Mouse (Mus musculus) lung, embryonic 15.5 days (tissue): ENCODE measurements at regions not wholly inside any gene's neighbourhood (a gene's known extent, or its start where the extent isn't known, plus 50 kb on each side); places are given as distances from the start of the nearest gene placed in this dataset.
A peak's percentile ranks its signal among the peaks of the same experiment; 100 is the strongest.

Experiments used
- ATAC-seq: fragments of 200-750 bp; cut with Nextera tagmentation; 2 replicates; pipeline ENCODE4 v1.8.0; 2017; ENCODE audit warnings: moderate number of reproducible peaks, borderline replicate concordance; ENCODE audit not compliant: low FRiP score, low TSS enrichment; ENCODE audit errors: extremely low read depth
- H3K27ac ChIP-seq: fragments of 300-500 bp; sonication (generic); 2 replicates; pipeline ENCODE4 v1.5.1; 2015; ENCODE audit warnings: moderate library complexity, mild to moderate bottlenecking, inconsistent platforms
- H3K27me3 ChIP-seq: fragments of 300-500 bp; sonication (generic); 2 replicates; pipeline ENCODE4 v1.6.1; 2015; ENCODE audit warnings: inconsistent platforms
- H3K36me3 ChIP-seq: fragments of 300-500 bp; sonication (generic); 2 replicates; pipeline ENCODE4 v1.6.1; 2015; ENCODE audit warnings: inconsistent platforms
- H3K4me1 ChIP-seq: fragments of 300-500 bp; sonication (generic); 2 replicates; pipeline ENCODE4 v1.6.1; 2015; ENCODE audit warnings: inconsistent platforms
- H3K4me2 ChIP-seq: fragments of 300-500 bp; sonication (generic); 2 replicates; pipeline ENCODE4 v1.6.1; 2015; ENCODE audit warnings: inconsistent platforms, mild to moderate bottlenecking, moderate library complexity
- H3K4me3 ChIP-seq: fragments of 300-500 bp; sonication (generic); 2 replicates; pipeline ENCODE4 v1.5.1; 2015; ENCODE audit warnings: mild to moderate bottlenecking, inconsistent platforms
- H3K9ac ChIP-seq: fragments of 300-500 bp; sonication (generic); 2 replicates; pipeline ENCODE4 v1.6.1; 2015; ENCODE audit warnings: inconsistent platforms
- H3K9me3 ChIP-seq: fragments of 300-500 bp; sonication (generic); 2 replicates; pipeline ENCODE4 v1.6.1; 2016; ENCODE audit warnings: inconsistent platforms
- WGBS: fragments of 180-500 bp; shearing (Covaris S2); methylation state at CpG from one replicate; pipeline ENCODE4 v1.1.7; 2015; 5-methylcytosine and 5-hydroxymethylcytosine counted together

DNA sequence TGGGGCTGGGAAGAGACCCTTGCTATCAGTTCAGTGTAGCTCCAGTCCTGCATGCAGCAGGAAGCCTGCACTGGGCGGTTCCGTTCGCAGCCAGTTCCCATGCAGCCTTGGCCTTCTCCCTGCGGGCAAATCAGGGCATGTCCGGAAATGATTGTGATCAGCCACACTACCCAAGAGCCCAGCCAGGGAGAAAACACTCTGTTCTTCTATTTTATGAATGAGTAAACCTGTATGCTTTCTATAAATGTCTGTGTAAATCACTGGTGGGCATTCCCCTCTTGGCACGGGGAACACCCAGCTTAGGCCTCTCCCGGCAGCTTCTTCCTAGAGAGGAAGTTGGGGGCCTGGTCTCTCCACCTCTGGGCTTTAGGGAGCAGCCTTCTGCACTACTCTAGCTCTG lies 205.8 kb downstream of the Sox9 start:
- no peak overlapping the region for H3K9ac ChIP-seq
- no peak overlapping the region for H3K4me2 ChIP-seq
- 67% methylated on average over 7 of the region's 7 CpGs for WGBS
- no peaks in the 10 kb centered on the region for H3K27me3 ChIP-seq
- H3K4me1 ChIP-seq, result peaks cover 62% of the 10 kb centered on the region
- no peak overlapping the region for H3K4me3 ChIP-seq
- H3K27ac ChIP-seq, result no peak overlapping the region
- no peaks in the 10 kb centered on the region for H3K9me3 ChIP-seq
- ATAC-seq, result no peak
- no peaks in the 10 kb centered on the region for H3K36me3 ChIP-seq

DNA sequence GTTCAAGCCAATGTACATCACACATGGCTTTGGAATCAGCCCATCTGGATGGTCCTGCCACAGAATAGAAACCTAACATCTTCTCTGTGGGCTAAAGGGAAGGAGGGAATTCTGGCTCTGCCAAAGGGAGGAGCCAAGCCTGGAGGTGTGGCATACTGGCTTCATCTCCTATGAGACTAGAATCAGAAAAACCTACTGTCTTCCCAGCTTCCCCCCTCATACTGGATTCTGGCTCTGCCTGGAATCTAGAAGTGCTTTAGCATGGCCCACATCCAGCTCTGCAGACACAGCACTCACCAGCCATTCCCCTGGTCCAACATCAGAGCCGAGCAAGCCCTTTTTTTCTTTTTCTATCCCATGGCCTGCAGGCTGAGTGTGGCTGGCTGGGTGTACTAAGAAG lies 206.9 kb downstream of the Sox9 start:
- WGBS, result 42% methylated on average over 1 of the region's 1 CpGs
- Histone ChIP-seq H3K4me3 (no peak overlapping the region), H3K4me2 (no peak overlapping the region), H3K9ac (no peak overlapping the region), H3K9me3 (no peaks in the 10 kb centered on the region), H3K4me1 (peaks cover 58% of the 10 kb centered on the region), H3K27ac (peak overlapping the region; percentile 84), H3K27me3 (no peaks in the 10 kb centered on the region), H3K36me3 (no peaks in the 10 kb centered on the region)
- no peak; the same call in 1 of the 2 replicates for ATAC-seq

DNA sequence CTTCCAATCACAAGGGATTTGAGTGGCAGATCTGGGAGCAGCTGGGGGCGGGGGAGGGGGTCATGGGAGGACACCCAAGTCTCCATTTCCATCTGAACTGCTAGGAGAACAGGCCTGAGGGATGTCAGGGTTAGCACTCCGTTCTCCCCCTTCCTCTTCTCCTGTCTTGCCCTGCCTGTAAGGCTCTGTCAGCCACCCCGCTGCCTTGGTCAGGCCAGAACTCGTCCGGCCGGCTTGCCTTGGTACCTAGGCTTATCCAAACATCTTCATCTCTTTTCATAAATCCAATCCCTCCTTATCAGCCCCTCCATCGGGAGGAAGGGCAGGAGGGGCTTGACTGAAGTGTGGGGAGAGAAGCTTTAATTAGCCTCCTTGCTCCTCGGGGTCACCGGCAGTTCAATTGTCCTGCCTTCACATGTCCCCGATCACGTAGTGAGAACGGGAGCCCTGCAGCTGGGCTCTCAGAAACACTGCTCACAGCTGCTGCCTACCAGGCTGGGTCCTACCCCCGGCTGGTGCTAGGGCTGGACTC lies 208.0 kb downstream of the Sox9 start:
- Histone ChIP-seq H3K27ac (peak overlapping the region; percentile 84), H3K4me1 (peaks cover 58% of the 10 kb centered on the region)
- 18% methylated on average over 13 of the region's 13 CpGs for WGBS

DNA sequence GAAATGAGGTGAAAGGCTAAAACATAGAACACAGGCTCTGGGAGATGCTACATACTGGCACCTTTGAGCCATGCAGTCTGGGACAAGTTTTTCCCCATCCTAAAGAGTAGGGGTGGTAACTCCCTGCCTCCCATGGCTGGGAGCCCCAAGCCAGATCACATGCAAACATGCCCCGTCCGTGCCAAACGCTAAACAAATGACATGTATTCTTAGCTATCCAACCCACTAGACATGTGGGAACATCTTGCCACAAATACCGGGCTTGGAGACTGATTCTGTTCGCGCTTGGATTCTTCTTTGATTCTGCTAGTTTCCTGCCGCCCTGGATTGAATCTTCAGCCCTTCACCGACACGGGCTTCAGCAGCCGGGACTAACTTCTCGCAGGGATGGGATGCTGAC lies 208.7 kb downstream of the Sox9 start:
- 71% methylated on average over 11 of the region's 11 CpGs for WGBS
- H3K4me2 ChIP-seq, result no peak overlapping the region
- H3K4me1 ChIP-seq, result peaks cover 57% of the 10 kb centered on the region
- no peaks in the 10 kb centered on the region for H3K36me3 ChIP-seq
- no peaks in the 10 kb centered on the region for H3K9me3 ChIP-seq
- H3K4me3 ChIP-seq, result no peak overlapping the region
- no peak overlapping the region for H3K9ac ChIP-seq
- peak overlapping the region; percentile 84 for H3K27ac ChIP-seq
- ATAC-seq, result no peak
- H3K27me3 ChIP-seq, result no peaks in the 10 kb centered on the region

More for the DNA sequence above, 208.0 kb downstream of the Sox9 start:
- Histone ChIP-seq H3K27me3 (no peaks in the 10 kb centered on the region), H3K4me2 (peak overlapping the region; percentile 3; the same call in 1 of the 2 replicates), H3K9ac (no peak overlapping the region), H3K9me3 (no peaks in the 10 kb centered on the region), H3K36me3 (no peaks in the 10 kb centered on the region), H3K4me3 (no peak overlapping the region)
- ATAC-seq, result peak; percentile 64

DNA sequence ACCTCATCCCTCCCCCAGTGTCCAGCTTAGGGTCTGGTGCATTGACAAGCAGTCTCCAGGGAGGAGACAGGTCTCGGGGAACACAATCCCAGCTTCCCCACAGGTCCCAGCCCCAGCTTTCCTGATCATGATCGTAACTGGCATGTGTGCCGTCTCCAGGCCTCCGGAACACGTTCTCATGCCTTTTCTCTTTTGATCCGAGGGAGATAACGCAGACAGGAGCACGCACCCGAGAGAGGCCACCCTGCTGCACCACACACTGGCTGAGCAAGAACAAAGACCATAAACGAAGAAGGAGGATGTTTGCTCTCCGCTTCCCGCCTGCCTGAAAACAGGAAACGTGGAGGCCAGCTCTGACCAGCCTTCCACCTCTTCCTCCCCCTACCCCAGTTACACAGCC lies 209.8 kb downstream of the Sox9 start:
- 26% methylated on average over 13 of the region's 13 CpGs for WGBS
- H3K27me3 ChIP-seq, result no peaks in the 10 kb centered on the region
- H3K4me1 ChIP-seq, result peaks cover 54% of the 10 kb centered on the region
- no peaks in the 10 kb centered on the region for H3K9me3 ChIP-seq
- H3K36me3 ChIP-seq, result no peaks in the 10 kb centered on the region
- no peak for ATAC-seq
- H3K9ac ChIP-seq, result no peak overlapping the region
- H3K4me3 ChIP-seq, result no peak overlapping the region
- H3K4me2 ChIP-seq, result no peak overlapping the region
- H3K27ac ChIP-seq, result peak overlapping the region; percentile 69

DNA sequence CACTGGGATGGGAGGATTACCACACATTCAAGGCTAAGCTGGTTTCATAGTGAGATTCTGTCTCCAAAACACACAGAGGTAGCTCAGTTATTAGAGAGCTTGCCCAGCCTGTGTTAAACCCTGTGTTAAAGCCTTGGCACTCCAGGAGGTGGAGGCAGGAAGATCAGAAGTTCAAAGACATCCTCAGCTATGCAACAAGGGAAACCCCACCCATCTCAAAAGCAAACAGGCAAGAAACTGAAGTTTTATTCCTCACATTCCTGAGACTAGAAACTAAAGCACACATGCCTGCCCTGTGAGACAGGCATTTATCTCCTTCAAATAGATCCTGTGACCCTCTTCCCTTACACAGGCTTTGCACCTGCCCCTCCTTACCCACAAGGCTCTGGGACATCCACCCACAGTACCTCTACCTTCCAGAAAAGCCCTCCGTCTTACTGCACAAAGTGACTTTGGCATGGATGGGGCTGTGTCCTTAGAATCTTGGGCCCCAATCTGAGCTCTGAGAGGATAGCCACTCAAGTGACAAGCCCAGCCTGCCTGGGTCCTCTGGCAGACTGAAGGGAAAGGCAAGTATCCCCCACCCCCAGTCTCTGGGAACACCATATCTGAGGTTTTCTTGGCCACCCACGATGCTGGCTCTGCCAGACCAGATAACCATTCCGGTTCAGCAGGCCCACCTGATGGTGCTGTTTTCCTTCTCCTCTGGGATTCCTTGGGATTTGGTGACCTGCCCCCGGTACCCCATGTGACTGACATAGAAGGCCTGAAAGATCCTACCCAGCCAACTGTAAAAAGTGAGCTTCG lies 217.0 kb downstream of the Sox9 start:
- Histone ChIP-seq H3K27me3 (no peaks in the 10 kb centered on the region), H3K9ac (no peak overlapping the region), H3K9me3 (no peaks in the 10 kb centered on the region), H3K27ac (peak overlapping the region; percentile 70), H3K4me2 (no peak overlapping the region), H3K4me3 (no peak overlapping the region), H3K4me1 (peaks cover 17% of the 10 kb centered on the region), H3K36me3 (no peaks in the 10 kb centered on the region)
- WGBS, result 28% methylated on average over 5 of the region's 5 CpGs
- ATAC-seq, result peak; percentile 43

DNA sequence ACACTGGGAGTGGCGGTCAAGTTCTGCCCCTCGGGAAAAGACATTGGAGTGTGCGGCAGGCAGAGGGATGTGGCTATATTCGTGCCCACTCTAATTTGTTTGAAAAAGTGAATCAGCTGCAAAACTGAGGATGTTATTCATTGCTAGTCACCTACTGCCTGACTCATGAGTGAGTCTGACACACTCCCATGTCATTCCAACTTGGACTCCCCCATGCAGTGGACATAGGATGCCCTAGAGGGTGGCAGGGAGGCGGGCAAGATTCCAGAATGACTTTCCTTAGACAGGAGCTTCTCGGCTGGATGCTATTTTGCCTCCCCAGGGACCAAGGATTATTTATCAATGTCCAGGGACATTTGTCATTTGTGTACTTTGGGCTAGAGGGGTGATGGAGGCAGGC lies 219.0 kb downstream of the Sox9 start:
- Histone ChIP-seq H3K27ac (no peak overlapping the region), H3K27me3 (no peaks in the 10 kb centered on the region), H3K9me3 (no peaks in the 10 kb centered on the region), H3K4me1 (peaks cover 17% of the 10 kb centered on the region), H3K36me3 (no peaks in the 10 kb centered on the region), H3K4me3 (no peak overlapping the region), H3K9ac (no peak overlapping the region), H3K4me2 (no peak overlapping the region)
- WGBS, result 59% methylated on average over 6 of the region's 6 CpGs
- ATAC-seq, result no peak

DNA sequence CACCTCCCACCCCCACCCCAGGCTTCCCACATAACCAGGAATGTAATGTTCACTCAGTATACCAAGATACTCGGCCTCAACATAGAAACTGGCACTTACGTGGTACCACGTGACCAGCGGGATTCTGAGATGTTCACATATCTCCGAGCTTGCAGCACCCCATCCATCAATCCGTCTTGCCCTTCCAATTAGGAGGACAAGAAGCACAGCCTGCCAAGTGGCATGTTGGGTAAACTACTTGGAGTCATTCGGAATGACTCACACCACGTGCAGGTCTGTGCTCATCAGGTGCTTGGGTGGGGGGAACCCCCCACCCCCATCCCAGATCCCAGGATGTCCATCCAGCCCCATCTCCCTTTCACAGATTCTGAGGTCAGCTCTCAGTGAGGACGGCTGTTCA lies 223.9 kb downstream of the Sox9 start:
- Histone ChIP-seq H3K27me3 (no peaks in the 10 kb centered on the region), H3K9me3 (no peaks in the 10 kb centered on the region), H3K4me3 (no peak overlapping the region), H3K9ac (no peak overlapping the region), H3K27ac (no peak overlapping the region), H3K4me2 (no peak overlapping the region), H3K4me1 (0 out of 2 replicates have a peak, but pooled peaks cover 7% of the 10 kb centered on the region), H3K36me3 (no peaks in the 10 kb centered on the region)
- ATAC-seq, result no peak
- WGBS, result 41% methylated on average over 9 of the region's 9 CpGs

DNA sequence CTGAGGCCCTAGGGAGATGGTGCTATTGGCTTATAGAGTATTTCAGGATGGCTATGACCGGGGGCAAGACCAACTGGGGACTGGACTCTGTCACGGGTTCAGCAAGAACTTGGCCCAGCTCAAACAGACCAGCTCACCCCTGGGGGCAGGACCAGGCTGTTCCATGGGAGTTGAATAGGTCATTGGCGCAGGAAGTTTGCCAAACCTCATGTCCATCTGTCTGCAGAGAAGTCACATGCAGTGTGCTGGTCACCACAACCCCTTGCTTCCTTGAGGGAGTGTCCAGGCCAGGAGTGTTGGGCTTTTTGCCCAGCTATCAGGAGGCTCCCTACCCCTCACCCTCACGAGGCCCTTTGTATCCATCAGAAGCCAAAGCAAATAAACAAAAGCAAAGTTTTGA lies 226.5 kb downstream of the Sox9 start:
- Histone ChIP-seq H3K27me3 (no peaks in the 10 kb centered on the region), H3K9ac (no peak overlapping the region), H3K9me3 (no peaks in the 10 kb centered on the region), H3K27ac (no peak overlapping the region), H3K4me2 (no peak overlapping the region), H3K4me1 (0 out of 2 replicates have a peak, but pooled peaks cover 7% of the 10 kb centered on the region), H3K36me3 (no peaks in the 10 kb centered on the region), H3K4me3 (no peak overlapping the region)
- no peak; the same call in 1 of the 2 replicates for ATAC-seq
- WGBS, result 60% methylated on average over 4 of the region's 4 CpGs

DNA sequence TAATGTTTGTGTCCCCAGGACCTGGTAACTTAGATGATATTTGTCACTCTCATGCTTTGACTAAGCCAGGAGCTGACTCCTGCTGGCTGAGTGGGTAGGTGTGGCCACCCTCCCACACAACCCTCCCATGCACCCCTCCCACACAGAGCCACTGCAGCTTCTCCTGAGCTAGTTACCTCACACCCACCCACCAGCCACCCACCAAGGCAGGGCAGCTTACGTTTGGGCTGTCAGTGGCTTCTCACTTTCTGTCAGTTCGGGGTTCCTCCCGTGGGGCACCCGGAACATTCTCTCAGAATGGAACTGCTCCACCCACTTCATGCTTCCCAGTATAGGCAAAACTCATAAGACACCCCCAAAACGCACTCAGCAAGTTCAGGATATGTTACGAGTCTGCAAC lies 227.4 kb downstream of the Sox9 start:
- Histone ChIP-seq H3K4me3 (no peak overlapping the region), H3K9me3 (no peaks in the 10 kb centered on the region), H3K9ac (no peak overlapping the region), H3K36me3 (no peaks in the 10 kb centered on the region), H3K4me1 (0 out of 2 replicates have a peak, but pooled peaks cover 7% of the 10 kb centered on the region), H3K4me2 (no peak overlapping the region), H3K27me3 (no peaks in the 10 kb centered on the region), H3K27ac (no peak overlapping the region)
- no peak for ATAC-seq
- 74% methylated on average over 6 of the region's 6 CpGs for WGBS

DNA sequence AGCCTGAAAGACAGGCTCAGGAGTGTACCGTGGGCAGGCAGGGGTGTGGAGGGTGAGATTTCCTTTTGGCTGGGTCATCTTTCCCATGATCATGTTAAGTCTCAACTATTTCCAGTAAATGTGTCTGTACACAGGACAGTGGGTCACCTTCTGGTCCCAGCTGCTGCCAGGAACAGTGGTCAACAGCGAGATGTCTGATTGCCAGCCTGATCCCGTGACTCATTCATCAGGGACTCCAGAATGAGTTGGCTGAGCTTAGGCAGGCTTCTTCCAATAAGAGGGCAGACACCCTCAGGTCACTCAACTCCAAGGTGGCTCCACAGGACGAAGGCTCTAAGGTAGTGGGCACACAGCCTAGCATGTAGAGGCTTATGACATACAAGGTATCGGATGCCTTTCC lies 228.9 kb downstream of the Sox9 start:
- Histone ChIP-seq H3K4me2 (no peak overlapping the region), H3K36me3 (no peaks in the 10 kb centered on the region), H3K27me3 (no peaks in the 10 kb centered on the region), H3K9me3 (no peaks in the 10 kb centered on the region), H3K4me3 (no peak overlapping the region), H3K9ac (no peak overlapping the region), H3K27ac (no peak overlapping the region), H3K4me1 (peaks cover 16% of the 10 kb centered on the region)
- no peak for ATAC-seq
- 92% methylated on average over 5 of the region's 5 CpGs for WGBS

DNA sequence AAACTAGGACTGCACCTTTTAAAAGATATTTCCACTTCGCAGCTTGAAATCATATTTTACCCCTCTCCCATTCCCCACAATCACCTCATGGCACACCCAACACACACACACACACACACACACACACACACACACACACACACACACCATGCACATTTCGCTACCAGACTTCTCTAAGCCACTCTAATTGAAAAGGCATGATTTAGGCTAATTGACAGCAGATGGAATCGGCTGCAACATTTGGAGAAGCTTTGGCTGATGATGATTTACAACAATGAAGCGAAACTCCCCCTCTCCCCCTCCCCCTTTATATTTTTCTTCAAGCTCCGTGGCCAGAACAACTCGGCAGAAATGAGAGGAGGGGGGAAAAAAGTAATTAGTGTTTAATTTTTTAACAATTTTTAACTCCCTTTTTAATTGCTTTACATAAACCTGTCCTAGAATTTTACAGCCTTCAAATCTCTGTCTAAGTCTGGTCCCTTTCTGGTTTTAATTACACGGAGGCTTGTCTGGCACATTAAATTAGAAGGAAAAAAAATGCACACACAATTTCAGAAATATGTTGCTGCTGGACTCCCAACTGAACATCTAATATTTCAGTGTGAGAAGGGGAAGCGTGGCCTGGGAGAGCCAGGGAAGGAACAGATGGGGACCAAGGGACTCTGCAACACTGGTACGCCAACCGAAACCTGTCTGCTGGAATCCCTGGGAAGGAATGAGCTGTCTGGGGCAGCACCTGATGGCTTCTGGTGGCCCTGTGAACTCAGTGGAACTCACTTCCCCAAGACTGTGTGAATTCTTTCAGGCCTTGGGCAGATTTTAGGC lies 232.4 kb downstream of the Sox9 start:
- Histone ChIP-seq H3K4me1 (peaks cover 14% of the 10 kb centered on the region), H3K9me3 (no peaks in the 10 kb centered on the region), H3K4me2 (no peak overlapping the region), H3K4me3 (no peak overlapping the region), H3K27me3 (no peaks in the 10 kb centered on the region), H3K9ac (no peak overlapping the region), H3K36me3 (no peaks in the 10 kb centered on the region), H3K27ac (no peak overlapping the region)
- no peak for ATAC-seq
- 62% methylated on average over 10 of the region's 10 CpGs for WGBS
